Mouse (Mus musculus): ENCODE measurements around the gene Acin1. TPM values are rescaled to one million over a fixed set of nuclear protein-coding genes. Genes with fewer than 3 reads are reported as not detected.

The Acin1 gene
- polyA plus RNA-seq, 1 experiment from 2014 or later = 74.1 TPM

- peaks cover 47% of the 10 kb centered on the region for H3K36me3 ChIP-seq
- peak within 1 kb of the TSS; percentile 80 for H3K9ac ChIP-seq
- peak within 1 kb of the TSS; percentile 71 for H3K4me3 ChIP-seq
- peaks cover 25% of the 10 kb centered on the region for H3K27me3 ChIP-seq (replicated peaks)
- peaks cover 20% of the 10 kb centered on the region for H3K4me1 ChIP-seq
- H3K9me3 ChIP-seq (replicated peaks) = no peaks in the 10 kb centered on the region
- no peak for ATAC-seq
- 1% methylated on average over 19 of the region's 28 CpGs for WGBS (ENCODE audit: insufficient replicate concordance)
- H3K4me2 ChIP-seq = peak within 1 kb of the TSS; percentile 100
- peak within 1 kb of the TSS; percentile 75 for H3K27ac ChIP-seq
Measured at GRCm38 (mm10) chr14:54640946-54641304, 45.8 kb downstream of the Acin1 start, which contains the start of gene Gm17606. Gene Gm17606 (plus strand): TSS chr14:54640952.

GRCm38 (mm10) chr14:54640121-54640520 is 46.6 kb downstream of the Acin1 start:
- WGBS (ENCODE audit: insufficient replicate concordance) = 43% methylated on average over 4 of the region's 4 CpGs
- H3K9ac ChIP-seq = peak overlapping the region; percentile 80; the same call in 1 of the 2 replicates
- H3K4me1 ChIP-seq = peaks cover 20% of the 10 kb centered on the region
- no peak overlapping the region for H3K27ac ChIP-seq
- H3K9me3 ChIP-seq (replicated peaks) = no peaks in the 10 kb centered on the region
- peaks cover 43% of the 10 kb centered on the region for H3K36me3 ChIP-seq
- H3K4me2 ChIP-seq = peak overlapping the region; percentile 100
- H3K4me3 ChIP-seq = no peak overlapping the region
- peaks cover 25% of the 10 kb centered on the region for H3K27me3 ChIP-seq (replicated peaks)
- no peak for ATAC-seq

- Histone ChIP-seq H3K27me3 (replicated peaks) (peaks cover 25% of the 10 kb centered on the region), H3K4me2 (no peak overlapping the region), H3K36me3 (peaks cover 27% of the 10 kb centered on the region), H3K4me3 (no peak overlapping the region), H3K9ac (no peak overlapping the region), H3K4me1 (peaks cover 20% of the 10 kb centered on the region), H3K27ac (no peak overlapping the region), H3K9me3 (replicated peaks) (no peaks in the 10 kb centered on the region)
- WGBS (ENCODE audit: insufficient replicate concordance) = 75% methylated on average over 5 of the region's 5 CpGs
- no peak for ATAC-seq
Measured at GRCm38 (mm10) chr14:54638210-54638609, 48.5 kb downstream of the Acin1 start.

- no peak overlapping the region for H3K9ac ChIP-seq
- H3K27me3 ChIP-seq (replicated peaks) = peaks cover 25% of the 10 kb centered on the region
- no peak overlapping the region for H3K27ac ChIP-seq
- peaks cover 20% of the 10 kb centered on the region for H3K4me1 ChIP-seq
- WGBS (ENCODE audit: insufficient replicate concordance) = 46% methylated on average over 8 of the region's 8 CpGs
- no peak overlapping the region for H3K4me3 ChIP-seq
- H3K9me3 ChIP-seq (replicated peaks) = no peaks in the 10 kb centered on the region
- no peak for ATAC-seq
- peaks cover 27% of the 10 kb centered on the region for H3K36me3 ChIP-seq
- H3K4me2 ChIP-seq = no peak overlapping the region
Measured at GRCm38 (mm10) chr14:54636954-54637353, 49.8 kb downstream of the Acin1 start.

GRCm38 (mm10) chr14:54634182-54634581 is 52.5 kb downstream of the Acin1 start:
- 68% methylated on average over 4 of the region's 4 CpGs for WGBS (ENCODE audit: insufficient replicate concordance)
- peaks cover 30% of the 10 kb centered on the region for H3K36me3 ChIP-seq
- no peak for ATAC-seq

GRCm38 (mm10) chr14:54632252-54632651 is 54.5 kb downstream of the Acin1 start:
- WGBS (ENCODE audit: insufficient replicate concordance) = 91% methylated on average over 37 of the region's 37 CpGs
- H3K9me3 ChIP-seq (replicated peaks) = no peaks in the 10 kb centered on the region
- 0 out of 2 replicates have a peak, but pooled peaks cover 4% of the 10 kb centered on the region for H3K27me3 ChIP-seq (replicated peaks)
- H3K4me3 ChIP-seq = no peak overlapping the region
- H3K4me2 ChIP-seq = no peak overlapping the region
- H3K27ac ChIP-seq = no peak overlapping the region
- no peak overlapping the region for H3K9ac ChIP-seq
- no peak for ATAC-seq
- peaks cover 28% of the 10 kb centered on the region for H3K36me3 ChIP-seq
- H3K4me1 ChIP-seq = 0 out of 2 replicates have a peak, but pooled peaks cover 4% of the 10 kb centered on the region

More at GRCm38 (mm10) chr14:54634182-54634581, 52.5 kb downstream of the Acin1 start:
- no peak overlapping the region for H3K4me3 ChIP-seq
- no peaks in the 10 kb centered on the region for H3K9me3 ChIP-seq (replicated peaks)
- H3K9ac ChIP-seq = no peak overlapping the region
- H3K4me2 ChIP-seq = no peak overlapping the region
- H3K4me1 ChIP-seq = 0 out of 2 replicates have a peak, but pooled peaks cover 4% of the 10 kb centered on the region
- peaks cover 6% of the 10 kb centered on the region for H3K27me3 ChIP-seq (replicated peaks)
- no peak overlapping the region for H3K27ac ChIP-seq

- WGBS (ENCODE audit: insufficient replicate concordance) = 74% methylated on average over 4 of the region's 4 CpGs
- no peak overlapping the region for H3K27ac ChIP-seq
- 0 out of 2 replicates have a peak, but pooled peaks cover 4% of the 10 kb centered on the region for H3K4me1 ChIP-seq
- no peak overlapping the region for H3K4me2 ChIP-seq
- H3K36me3 ChIP-seq = peaks cover 26% of the 10 kb centered on the region
- H3K4me3 ChIP-seq = no peak overlapping the region
- no peak for ATAC-seq
- H3K9ac ChIP-seq = no peak overlapping the region
- no peaks in the 10 kb centered on the region for H3K9me3 ChIP-seq (replicated peaks)
- peaks cover 14% of the 10 kb centered on the region for H3K27me3 ChIP-seq (replicated peaks)
Measured at GRCm38 (mm10) chr14:54631240-54631599, 55.5 kb downstream of the Acin1 start.

- 0 out of 2 replicates have a peak, but pooled peaks cover 4% of the 10 kb centered on the region for H3K4me1 ChIP-seq
- H3K9ac ChIP-seq = no peak overlapping the region
- peaks cover 19% of the 10 kb centered on the region for H3K27me3 ChIP-seq (replicated peaks)
- H3K4me2 ChIP-seq = no peak overlapping the region
- H3K4me3 ChIP-seq = no peak overlapping the region
- H3K9me3 ChIP-seq (replicated peaks) = no peaks in the 10 kb centered on the region
- no peak overlapping the region for H3K27ac ChIP-seq
- peaks cover 20% of the 10 kb centered on the region for H3K36me3 ChIP-seq
- no peak; the same call in 1 of the 2 replicates for ATAC-seq
- WGBS (ENCODE audit: insufficient replicate concordance) = 58% methylated on average over 11 of the region's 11 CpGs
Measured at GRCm38 (mm10) chr14:54630583-54631239, 56.0 kb downstream of the Acin1 start.

- Histone ChIP-seq H3K27ac (no peak overlapping the region), H3K27me3 (replicated peaks) (peaks cover 28% of the 10 kb centered on the region), H3K4me2 (no peak overlapping the region), H3K4me1 (0 out of 2 replicates have a peak, but pooled peaks cover 4% of the 10 kb centered on the region), H3K4me3 (no peak overlapping the region), H3K36me3 (peaks cover 19% of the 10 kb centered on the region), H3K9ac (no peak overlapping the region), H3K9me3 (replicated peaks) (no peaks in the 10 kb centered on the region)
- 65% methylated on average over 2 of the region's 2 CpGs for WGBS (ENCODE audit: insufficient replicate concordance)
- ATAC-seq = no peak
Measured at GRCm38 (mm10) chr14:54629797-54630196, 56.9 kb downstream of the Acin1 start.

GRCm38 (mm10) chr14:54628103-54628502 is 58.6 kb downstream of the Acin1 start:
- 63% methylated on average over 5 of the region's 5 CpGs for WGBS (ENCODE audit: insufficient replicate concordance)
- Histone ChIP-seq H3K4me1 (peaks cover 10% of the 10 kb centered on the region), H3K9me3 (replicated peaks) (no peaks in the 10 kb centered on the region), H3K36me3 (peaks cover 14% of the 10 kb centered on the region), H3K4me3 (no peak overlapping the region), H3K27ac (no peak overlapping the region), H3K27me3 (replicated peaks) (peaks cover 33% of the 10 kb centered on the region), H3K9ac (no peak overlapping the region), H3K4me2 (no peak overlapping the region)
- no peak for ATAC-seq

- H3K4me3 ChIP-seq = no peak overlapping the region
- ATAC-seq = no peak
- no peak overlapping the region for H3K27ac ChIP-seq
- H3K9ac ChIP-seq = no peak overlapping the region
- no peak overlapping the region for H3K4me2 ChIP-seq
- no peaks in the 10 kb centered on the region for H3K36me3 ChIP-seq
- peaks cover 38% of the 10 kb centered on the region for H3K27me3 ChIP-seq (replicated peaks)
- peaks cover 9% of the 10 kb centered on the region for H3K4me1 ChIP-seq
- H3K9me3 ChIP-seq (replicated peaks) = no peaks in the 10 kb centered on the region
- 66% methylated on average over 10 of the region's 10 CpGs for WGBS (ENCODE audit: insufficient replicate concordance)
Measured at GRCm38 (mm10) chr14:54624976-54625375, 61.8 kb downstream of the Acin1 start.

GRCm38 (mm10) chr14:54623334-54623733 is 63.4 kb downstream of the Acin1 start:
- H3K27ac ChIP-seq = no peak overlapping the region
- no peak overlapping the region for H3K9ac ChIP-seq
- H3K9me3 ChIP-seq (replicated peaks) = no peaks in the 10 kb centered on the region
- H3K4me3 ChIP-seq = no peak overlapping the region
- no peaks in the 10 kb centered on the region for H3K36me3 ChIP-seq
- 57% methylated on average over 6 of the region's 6 CpGs for WGBS (ENCODE audit: insufficient replicate concordance)
- peak; percentile 66; the same call in 1 of the 2 replicates for ATAC-seq
- peaks cover 9% of the 10 kb centered on the region for H3K4me1 ChIP-seq
- H3K4me2 ChIP-seq = no peak overlapping the region
- H3K27me3 ChIP-seq (replicated peaks) = peaks cover 38% of the 10 kb centered on the region

All from liver, embryonic 12.5 days (tissue).